Mouse (Mus musculus) heart, postnatal 0 days (tissue): ENCODE data around the gene Nr1h4. TPM values are rescaled to one million over a fixed set of nuclear protein-coding genes. Genes with fewer than 3 reads are reported as not detected.

Experiments used
- ATAC-seq: fragments of 200-750 bp; cut with Nextera tagmentation; 2 replicates; pipeline ENCODE4 v1.8.0; 2017; ENCODE audit warnings: low read depth, moderate number of reproducible peaks, moderate library complexity; ENCODE audit not compliant: insufficient read depth
- DNase-seq: peaks from one replicate; pipeline ENCODE4 v3.0.0-alpha.2; 2016; ENCODE audit warnings: low spot score
- H3K27ac ChIP-seq: fragments of 300-500 bp; sonication (generic); 2 replicates; pipeline ENCODE4 v1.5.1; 2014; ENCODE audit warnings: low read depth, mild to moderate bottlenecking
- H3K27me3 ChIP-seq: fragments of 300-500 bp; sonication (generic); 2 replicates; pipeline ENCODE4 v1.6.1; 2014; ENCODE audit warnings: low read length, mixed read lengths; ENCODE audit not compliant: control insufficient read depth, insufficient read depth
- H3K36me3 ChIP-seq: fragments of 300-500 bp; sonication (generic); replicated peaks from 2 replicates; pipeline ENCODE4 v1.6.1; 2014; ENCODE audit warnings: low read length, mixed read lengths; ENCODE audit not compliant: control insufficient read depth, insufficient read depth
- H3K4me1 ChIP-seq: fragments of 300-500 bp; sonication (generic); 2 replicates; pipeline ENCODE4 v1.6.1; 2014; ENCODE audit warnings: antibody characterized with exemption; ENCODE audit not compliant: control insufficient read depth, insufficient read depth
- H3K4me2 ChIP-seq: fragments of 300-500 bp; sonication (generic); 2 replicates; pipeline ENCODE4 v1.6.1; 2014; ENCODE audit warnings: low read depth, mild to moderate bottlenecking, low read length, moderate library complexity
- H3K4me3 ChIP-seq: fragments of 300-500 bp; sonication (generic); 2 replicates; pipeline ENCODE4 v1.5.1; 2014; ENCODE audit warnings: low read depth, low read length
- H3K9ac ChIP-seq: fragments of 300-500 bp; sonication (generic); replicated peaks from 2 replicates; pipeline ENCODE4 v1.6.1; 2014; ENCODE audit warnings: low read depth, low read length, mixed read lengths
- H3K9me3 ChIP-seq: fragments of 300-500 bp; sonication (generic); replicated peaks from 2 replicates; pipeline ENCODE4 v1.6.1; 2016; ENCODE audit warnings: low read length; ENCODE audit not compliant: control insufficient read depth
- CTCF ChIP-seq: IDR thresholded peaks from 2 replicates; pipeline ENCODE4 v1.5.1; 2016; ENCODE audit warnings: antibody characterized with exemption, control low read depth, low read depth
- EP300 ChIP-seq: IDR thresholded peaks from 2 replicates; pipeline ENCODE4 v1.6.1; 2016; ENCODE audit warnings: antibody characterized with exemption, low read depth
- WGBS: fragments of 180-500 bp; shearing (Covaris S2); extraction: QIAGEN DNeasy Blood & Tissue Kit; methylation state at CpG from one replicate; pipeline ENCODE4 v1.1.7; 2014; 5-methylcytosine and 5-hydroxymethylcytosine counted together
- polyA plus RNA-seq: library from polyadenylated mRNA; unstranded; fragments of >200 nt; fragmentation: Nextera tagmentation; extraction: Ambion mirVana; gene quantifications from 2 replicates; pipeline ENCODE4 v1.2.1, GENCODE M21; 2015
- total RNA-seq: library from RNA; depleted of rRNA; stranded (reverse); fragments of >200 nt; gene quantifications from 2 replicates; pipeline ENCODE4 v1.2.3, GENCODE M21; 2014; ENCODE audit warnings: low replicate concordance

Nr1h4 gene
- total and polyA plus RNA-seq, 2 experiments from 2014 or later: 1.3 to 1.4 TPM

DNA sequence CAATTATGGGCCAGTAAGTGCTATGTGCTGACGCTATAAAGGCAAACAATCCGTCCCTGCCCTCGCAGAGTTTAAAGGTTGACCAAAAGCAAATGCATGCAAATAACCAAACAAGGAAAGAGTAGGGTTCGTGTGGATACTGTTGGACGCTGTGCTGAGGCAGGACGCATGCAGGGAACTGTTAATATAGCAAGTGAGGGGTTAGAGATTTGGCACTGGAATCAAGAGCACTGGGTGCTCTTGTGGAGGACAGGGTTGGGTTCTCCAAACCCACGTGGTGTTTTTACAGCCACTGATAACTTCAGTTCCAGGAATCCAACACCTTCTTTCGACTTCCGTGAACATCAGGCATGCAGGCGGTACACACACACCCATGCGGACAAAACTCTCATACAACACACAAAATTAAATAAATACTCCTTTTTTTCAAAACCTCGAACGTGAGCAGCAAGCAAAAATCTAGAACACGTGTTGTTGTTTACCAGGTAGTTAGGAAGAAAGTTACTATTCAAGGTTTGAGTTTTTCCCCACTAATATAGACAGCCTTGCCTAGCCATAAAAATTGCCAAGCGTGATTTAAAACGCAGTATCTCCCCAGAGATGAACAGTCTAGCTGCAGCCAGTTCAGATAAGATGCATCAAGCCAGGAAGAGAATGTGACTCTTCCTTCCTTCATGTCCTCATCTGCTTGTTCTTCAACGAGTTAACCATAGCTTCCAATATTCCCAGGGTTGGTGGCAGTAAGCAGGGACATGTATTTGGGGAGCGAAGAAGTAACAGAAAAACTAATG, 49.4 kb downstream of the Nr1h4 start:
- H3K4me1 ChIP-seq: no peaks in the 10 kb centered on the region
- no peak for DNase-seq
- 76% methylated on average over 18 of the region's 18 CpGs for WGBS
- no peaks in the 10 kb centered on the region for H3K9me3 ChIP-seq
- H3K4me3 ChIP-seq: no peak overlapping the region
- no peaks in the 10 kb centered on the region for H3K36me3 ChIP-seq
- no peak overlapping the region for H3K27ac ChIP-seq
- no peak overlapping the region for H3K4me2 ChIP-seq
- ATAC-seq: no peak
- H3K27me3 ChIP-seq: no peaks in the 10 kb centered on the region
- H3K9ac ChIP-seq: no peak overlapping the region
- TF ChIP-seq CTCF (no peak), EP300 (no peak)

- TF ChIP-seq CTCF (no peak), EP300 (no peak)
- H3K4me2 ChIP-seq: no peak overlapping the region
- no peaks in the 10 kb centered on the region for H3K36me3 ChIP-seq
- H3K4me3 ChIP-seq: no peak overlapping the region
- no peak overlapping the region for H3K9ac ChIP-seq
- DNase-seq (no peak), ATAC-seq (no peak)
- no peaks in the 10 kb centered on the region for H3K9me3 ChIP-seq
- no peak overlapping the region for H3K27ac ChIP-seq
- 87% methylated on average over 14 of the region's 14 CpGs for WGBS
- no peaks in the 10 kb centered on the region for H3K4me1 ChIP-seq
- H3K27me3 ChIP-seq: no peaks in the 10 kb centered on the region
Measured at GRCm38 (mm10) chr10:89483113-89483512, 50.3 kb downstream of the Nr1h4 start.

DNA sequence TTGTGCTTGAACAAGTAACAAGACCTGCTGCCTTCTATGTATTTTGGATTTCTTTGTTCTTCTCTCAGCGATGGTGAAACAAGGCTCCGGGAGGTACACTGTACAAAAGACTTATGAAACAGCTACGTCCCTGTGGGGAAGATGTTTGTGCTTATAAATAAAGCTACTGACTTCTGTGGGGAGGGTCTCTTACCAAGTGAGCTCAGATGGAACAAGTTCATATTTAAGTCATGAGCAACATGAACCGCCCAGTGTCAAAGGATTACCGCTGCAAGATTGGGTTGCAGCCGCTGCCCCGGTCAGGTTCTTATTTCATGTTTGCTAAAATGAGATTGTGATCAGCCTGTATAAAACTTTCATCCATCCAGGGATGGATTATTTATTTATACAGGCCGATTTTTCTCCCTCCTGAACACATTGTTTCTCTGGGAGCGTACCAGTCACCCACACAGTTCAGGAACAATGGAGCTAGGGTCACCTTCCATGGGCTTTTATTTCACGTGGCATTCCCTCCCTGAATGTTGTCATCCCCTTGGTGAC, 51.2 kb downstream of the Nr1h4 start:
- Histone ChIP-seq H3K27ac (no peak overlapping the region), H3K36me3 (no peaks in the 10 kb centered on the region), H3K4me1 (no peaks in the 10 kb centered on the region), H3K4me2 (no peak overlapping the region), H3K4me3 (no peak overlapping the region), H3K27me3 (no peaks in the 10 kb centered on the region), H3K9me3 (no peaks in the 10 kb centered on the region), H3K9ac (no peak overlapping the region)
- DNase-seq (no peak), ATAC-seq (no peak)
- WGBS: 82% methylated on average over 10 of the region's 10 CpGs
- TF ChIP-seq CTCF: no peak
- TF ChIP-seq EP300: no peak

GRCm38 (mm10) chr10:89481638-89482037, 51.7 kb downstream of the Nr1h4 start:
- TF ChIP-seq EP300 (no peak), CTCF (no peak)
- no peak overlapping the region for H3K27ac ChIP-seq
- no peaks in the 10 kb centered on the region for H3K36me3 ChIP-seq
- DNase-seq (no peak), ATAC-seq (no peak)
- H3K4me3 ChIP-seq: no peak overlapping the region
- H3K9ac ChIP-seq: no peak overlapping the region
- H3K9me3 ChIP-seq: no peaks in the 10 kb centered on the region
- 63% methylated on average over 7 of the region's 7 CpGs for WGBS
- H3K4me1 ChIP-seq: no peaks in the 10 kb centered on the region
- no peak overlapping the region for H3K4me2 ChIP-seq
- no peaks in the 10 kb centered on the region for H3K27me3 ChIP-seq

GRCm38 (mm10) chr10:89478766-89479165, 54.6 kb downstream of the Nr1h4 start:
- Histone ChIP-seq H3K36me3 (no peaks in the 10 kb centered on the region), H3K27ac (no peak overlapping the region), H3K27me3 (no peaks in the 10 kb centered on the region), H3K9me3 (no peaks in the 10 kb centered on the region), H3K4me3 (no peak overlapping the region), H3K9ac (no peak overlapping the region), H3K4me1 (no peaks in the 10 kb centered on the region), H3K4me2 (no peak overlapping the region)
- no peak for DNase-seq
- WGBS: 87% methylated on average over 8 of the region's 8 CpGs
- ATAC-seq: no peak
- TF ChIP-seq EP300 (no peak), CTCF (no peak)
